Mouse (Mus musculus): ENCODE results near the gene Vil1.
"Not testable (repeated sequence)": the region's sequence is repeated elsewhere in the genome, so short reads cannot be mapped to it uniquely, and the experiment has no call there.

The Vil1 gene

DNA sequence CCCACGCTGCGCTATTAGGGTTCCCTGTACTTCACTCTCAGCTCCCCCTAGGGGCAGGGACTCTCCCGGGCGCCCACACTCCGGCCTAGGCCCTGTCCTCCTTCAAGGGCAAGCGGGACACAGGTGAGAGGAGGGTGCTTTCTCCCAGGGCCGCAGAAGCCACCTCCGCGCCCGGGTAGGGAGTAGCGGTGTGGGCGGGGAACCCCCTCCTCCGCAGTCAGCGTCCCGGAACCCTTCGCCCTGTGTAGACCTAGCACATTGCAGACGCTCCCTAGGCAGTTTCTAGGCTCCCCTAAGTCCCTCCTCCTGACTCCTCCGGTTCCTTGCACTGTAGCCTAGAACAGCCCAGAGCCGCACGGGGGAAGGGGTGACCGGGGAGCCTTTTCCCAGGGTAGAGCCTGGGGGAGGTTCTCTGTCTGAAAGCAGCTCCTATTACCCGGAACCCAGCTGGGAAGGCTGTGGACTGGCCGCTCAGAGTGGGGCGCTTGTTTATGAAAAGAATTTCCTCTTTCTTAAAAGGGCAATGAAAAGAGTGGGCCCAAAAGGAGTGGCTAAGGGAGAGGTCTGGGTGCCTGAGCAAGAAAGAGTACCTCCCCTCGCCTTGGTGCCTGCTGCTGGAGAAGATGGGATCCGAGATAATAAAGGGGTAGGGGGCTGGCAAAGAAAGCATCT is 22.3 kb upstream of the Vil1 start:
- in situ Hi-C loops (cut with MseI, MboI) = no loop called here

DNA sequence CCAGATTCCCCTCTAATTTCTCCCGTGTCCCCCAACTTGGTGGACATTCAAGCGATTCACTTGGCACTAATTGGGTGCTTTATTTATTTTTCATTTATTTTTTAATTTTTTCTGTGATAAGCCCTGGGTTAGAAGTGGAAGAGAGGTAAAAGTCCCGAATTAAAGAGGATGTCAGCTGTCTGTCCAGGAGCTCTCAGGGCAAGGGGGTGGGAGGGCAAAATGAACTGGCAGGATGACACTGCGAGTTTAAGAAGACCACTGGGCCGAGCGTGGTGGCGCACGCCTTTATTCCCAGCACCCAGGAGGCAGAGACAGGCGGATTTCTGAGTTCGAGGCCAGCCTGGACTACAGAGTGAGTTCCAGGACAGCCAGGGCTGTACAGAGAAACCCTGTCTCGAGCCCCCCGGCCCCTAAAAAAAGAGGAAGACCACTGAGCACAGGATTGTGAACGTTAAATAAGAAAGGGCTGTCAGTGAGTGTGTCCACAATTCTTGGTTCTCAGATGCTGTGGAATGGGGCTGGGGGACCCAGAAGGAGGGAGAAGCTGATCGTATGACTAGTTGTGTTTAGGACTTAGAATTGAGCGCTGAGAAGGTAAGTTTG is 21.7 kb upstream of the Vil1 start:
- in situ Hi-C loops (cut with MseI, MboI) = no loop called here

DNA sequence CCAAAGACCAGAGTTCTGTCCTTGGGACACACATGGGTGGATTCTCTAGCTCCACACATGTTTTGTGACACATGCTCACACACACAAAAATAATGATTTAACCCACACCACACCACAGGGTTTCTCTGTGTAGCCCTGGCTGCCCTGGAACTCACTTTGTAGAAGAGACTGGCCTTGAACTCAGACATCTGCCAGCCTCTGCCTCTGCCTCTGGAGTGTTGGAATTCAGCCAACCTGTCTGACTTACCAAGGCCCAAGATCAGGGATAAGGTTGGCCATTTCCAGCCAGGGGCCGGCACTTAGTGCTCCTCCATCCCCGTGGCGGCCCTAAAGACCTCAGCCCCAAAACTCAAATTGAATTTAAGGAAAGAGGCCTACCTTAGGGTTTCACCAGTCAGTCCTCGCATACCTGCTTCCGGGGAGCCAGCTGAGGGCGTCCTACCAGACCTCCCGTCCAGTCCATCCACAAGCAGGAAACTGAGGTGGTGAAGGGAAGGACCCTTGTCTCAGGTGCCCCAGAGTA is 20.7 kb upstream of the Vil1 start:
- in situ Hi-C loops (cut with MseI, MboI) = no loop called here

DNA sequence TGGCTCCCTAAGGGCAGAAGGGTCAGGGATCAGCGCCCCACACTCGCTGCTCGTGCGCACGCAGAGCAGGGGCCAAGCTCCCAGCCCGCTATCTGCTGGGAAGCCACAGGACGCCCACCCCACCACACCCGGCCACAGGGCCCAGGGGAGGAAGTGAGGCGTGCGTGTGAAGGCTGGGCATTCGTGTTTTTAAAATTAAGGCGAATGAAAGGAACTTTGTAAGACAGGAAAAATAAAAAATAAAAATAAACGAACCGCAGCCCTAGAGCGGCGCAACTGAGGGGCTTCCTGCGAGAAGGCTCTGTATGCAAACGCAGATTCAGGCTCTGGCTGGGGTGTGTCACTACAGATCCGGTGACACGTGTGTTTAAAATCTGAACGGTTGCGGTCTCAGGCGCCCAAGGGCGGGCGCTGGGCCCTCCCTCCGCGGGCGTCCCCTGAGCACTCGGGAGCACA is 19.3 kb upstream of the Vil1 start:
- in situ Hi-C loops (cut with MseI, MboI) = no loop called here

DNA sequence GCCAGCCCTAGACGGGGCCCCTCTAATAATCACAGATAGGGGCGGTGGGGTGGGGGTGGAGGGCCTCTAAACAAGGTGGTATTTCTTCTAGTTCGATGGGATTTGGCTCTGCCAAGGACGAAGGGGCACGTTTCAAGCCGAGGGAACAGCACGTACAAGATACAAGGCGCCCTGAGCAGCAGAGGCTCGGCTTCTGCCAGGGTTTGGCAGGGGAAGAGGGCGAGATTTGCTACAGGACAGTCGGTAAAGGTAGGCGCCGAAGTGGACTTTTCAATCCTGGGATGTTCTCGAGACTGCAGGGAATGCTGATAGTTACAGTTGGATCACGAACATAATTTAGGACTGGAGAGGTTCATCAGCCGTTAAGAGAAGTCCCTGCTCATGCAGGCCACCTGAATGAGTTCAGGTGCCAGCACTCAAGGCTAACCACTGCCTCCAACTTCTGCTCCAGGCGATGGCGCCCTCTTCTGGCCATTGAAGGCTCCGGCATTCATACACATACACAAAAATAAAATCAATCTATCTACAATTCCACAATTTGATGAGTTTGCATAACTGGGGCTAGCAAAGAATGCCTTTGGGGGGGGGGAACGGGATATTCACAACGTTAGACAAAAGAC is 18.8 kb upstream of the Vil1 start:
- in situ Hi-C loops (cut with MseI, MboI) = no loop called here

DNA sequence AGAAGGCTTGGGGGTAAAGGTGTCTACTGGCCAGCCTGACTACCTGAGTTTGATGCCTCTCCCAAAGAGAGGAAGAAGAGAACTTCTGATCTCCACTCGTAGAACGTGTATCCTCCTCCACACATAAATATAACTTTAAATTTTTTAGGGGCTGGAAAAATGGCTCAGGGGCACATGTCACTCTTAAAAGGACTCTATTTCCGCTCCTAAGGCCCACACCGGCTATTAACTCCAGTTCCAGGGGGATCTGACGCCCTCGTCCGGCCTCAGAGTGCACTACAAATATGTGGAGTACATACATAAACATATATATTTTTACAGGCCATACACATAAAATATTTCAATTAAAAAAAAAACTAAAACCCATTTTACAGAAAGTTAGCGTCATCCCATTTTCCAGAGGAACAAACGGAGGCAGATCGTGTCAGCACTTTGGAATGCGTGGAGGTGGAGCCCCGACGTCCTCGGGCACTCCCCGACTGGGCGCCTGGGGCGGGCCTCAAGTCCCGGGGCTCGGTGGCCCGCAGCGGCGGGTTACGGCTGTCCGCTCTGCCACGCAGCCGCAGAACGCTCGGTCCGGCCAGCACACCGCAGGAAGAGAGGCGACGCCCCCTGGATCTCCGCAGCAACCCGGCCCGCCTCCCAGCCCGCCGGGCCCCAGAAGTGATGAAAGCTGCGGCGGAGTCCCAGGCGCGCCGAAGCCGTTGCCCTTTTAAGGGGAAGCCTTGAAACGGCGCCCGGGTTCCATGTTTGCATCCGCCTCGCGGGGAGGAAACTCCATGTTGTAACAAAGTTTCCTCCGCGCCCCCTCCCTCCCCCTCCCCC is 18.0 kb upstream of the Vil1 start, which contains the start of gene Ctdsp1:
Gene Ctdsp1 (plus strand): TSS at position 586 of the 825 bp plus-strand sequence.
- in situ Hi-C loops (cut with MseI, MboI) = no loop called here

DNA sequence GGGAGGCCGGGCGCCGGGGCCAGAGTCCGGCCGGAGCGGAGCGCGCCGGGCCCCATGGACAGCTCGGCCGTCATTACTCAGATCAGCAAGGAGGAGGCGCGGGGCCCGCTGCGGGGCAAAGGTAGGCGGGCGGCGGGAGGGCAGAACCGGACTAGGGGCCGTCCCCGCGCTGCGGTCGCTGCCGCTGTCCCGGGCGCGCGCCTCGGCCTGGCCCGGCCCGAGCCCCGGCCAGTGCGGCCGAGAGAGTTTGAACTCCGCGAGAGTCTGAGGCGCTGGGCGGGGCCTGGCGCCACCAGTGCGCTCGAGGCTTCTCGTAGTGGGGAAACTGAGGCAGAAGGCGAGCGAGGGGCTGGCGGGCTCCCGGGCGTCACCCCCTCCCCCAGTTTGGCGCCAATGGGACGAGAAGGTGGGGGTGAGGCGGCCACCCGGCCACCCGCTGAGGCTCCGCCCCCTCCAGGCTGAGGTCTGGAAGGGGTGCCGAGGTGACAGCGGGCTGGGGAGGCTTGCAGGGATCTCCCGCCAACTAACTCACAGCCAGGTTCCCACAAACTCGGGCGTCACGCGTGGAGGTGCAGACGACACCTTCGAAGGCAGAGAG is 17.2 kb upstream of the Vil1 start:
- in situ Hi-C loops (cut with MseI, MboI) = no loop called here

DNA sequence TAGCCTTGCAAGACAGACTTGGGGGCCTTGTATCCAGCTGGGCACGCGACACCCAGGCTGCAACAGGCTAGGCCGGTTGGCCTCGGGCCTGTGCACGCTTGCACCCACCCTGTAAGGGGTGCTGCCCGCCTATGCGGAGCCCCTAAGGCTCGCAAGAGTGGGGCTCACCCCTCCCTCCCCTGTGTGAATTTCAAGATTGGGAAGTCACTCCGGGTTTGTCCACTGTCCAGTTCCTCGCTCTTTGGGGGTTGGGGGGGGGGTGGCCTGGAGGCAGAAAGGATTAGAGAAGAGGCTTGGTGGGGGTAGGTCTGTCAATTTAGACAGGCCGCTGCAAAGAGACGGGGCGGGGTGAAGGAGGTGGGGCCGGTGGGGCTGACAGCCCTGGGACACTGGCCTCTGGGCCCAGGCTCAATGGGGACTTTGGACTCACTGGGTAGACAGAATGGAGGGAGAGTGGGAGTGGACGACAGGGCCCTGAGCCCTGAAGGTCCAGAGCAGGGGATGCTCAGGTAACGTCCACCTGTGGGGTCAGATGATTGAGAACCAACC is 16.7 kb upstream of the Vil1 start:
- in situ Hi-C loops (cut with MseI, MboI) = no loop called here

DNA sequence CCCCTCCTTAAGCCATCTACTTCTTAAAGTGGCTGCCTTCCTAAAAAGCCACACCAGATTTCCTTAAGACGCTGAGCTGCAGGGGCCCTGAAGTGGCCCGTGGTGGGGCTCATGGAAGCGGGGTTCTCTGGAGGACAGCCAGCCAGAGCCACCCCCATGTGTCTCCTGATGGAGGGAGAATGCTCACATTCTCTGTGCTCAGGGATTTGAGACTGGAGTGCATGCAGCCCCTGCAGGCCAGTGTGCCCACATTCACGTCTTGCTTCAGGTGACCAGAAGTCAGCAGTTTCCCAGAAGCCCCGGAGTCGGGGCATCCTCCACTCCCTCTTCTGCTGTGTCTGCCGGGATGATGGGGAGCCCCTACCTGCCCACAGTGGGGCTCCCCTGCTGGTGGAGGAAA is 16.2 kb upstream of the Vil1 start:
- in situ Hi-C loops (cut with MseI, MboI) = no loop called here

DNA sequence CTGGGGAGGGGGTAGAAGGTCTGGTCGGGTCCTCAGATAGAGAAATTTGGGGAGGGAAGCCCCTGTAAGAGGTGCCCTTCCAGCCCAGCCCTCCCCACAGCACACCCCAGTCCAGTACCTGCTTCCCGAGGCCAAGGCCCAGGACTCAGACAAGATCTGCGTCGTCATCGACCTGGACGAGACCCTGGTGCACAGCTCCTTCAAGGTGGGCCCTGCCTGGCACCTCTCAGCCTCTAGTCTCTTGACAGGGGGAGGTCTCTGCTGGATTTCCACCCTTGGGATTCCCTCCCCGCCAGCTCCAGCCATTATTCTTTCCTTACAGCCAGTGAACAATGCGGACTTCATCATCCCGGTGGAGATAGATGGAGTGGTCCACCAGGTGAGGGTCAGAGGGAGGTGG is 15.5 kb upstream of the Vil1 start:
- in situ Hi-C loops (cut with MseI, MboI) = no loop called here

DNA sequence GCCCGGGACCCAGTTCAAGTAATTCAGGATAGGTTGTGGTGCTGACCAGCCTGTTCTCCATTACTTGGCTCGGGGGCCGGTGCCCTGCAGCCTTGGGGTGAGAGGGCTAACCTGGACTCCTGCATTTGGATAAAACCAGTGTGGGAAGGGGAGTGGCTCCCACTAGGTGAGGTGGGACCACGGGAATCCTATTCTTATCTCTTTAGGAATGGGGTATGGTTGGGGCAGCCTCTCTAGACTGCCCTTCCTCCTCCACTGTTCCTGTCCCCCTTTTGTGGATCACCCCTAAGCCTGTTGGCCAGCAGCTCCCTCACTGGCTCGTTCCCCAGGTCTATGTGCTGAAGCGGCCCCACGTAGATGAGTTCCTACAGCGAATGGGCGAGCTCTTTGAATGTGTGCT is 14.9 kb upstream of the Vil1 start:
- in situ Hi-C loops (cut with MseI, MboI) = no loop called here

DNA sequence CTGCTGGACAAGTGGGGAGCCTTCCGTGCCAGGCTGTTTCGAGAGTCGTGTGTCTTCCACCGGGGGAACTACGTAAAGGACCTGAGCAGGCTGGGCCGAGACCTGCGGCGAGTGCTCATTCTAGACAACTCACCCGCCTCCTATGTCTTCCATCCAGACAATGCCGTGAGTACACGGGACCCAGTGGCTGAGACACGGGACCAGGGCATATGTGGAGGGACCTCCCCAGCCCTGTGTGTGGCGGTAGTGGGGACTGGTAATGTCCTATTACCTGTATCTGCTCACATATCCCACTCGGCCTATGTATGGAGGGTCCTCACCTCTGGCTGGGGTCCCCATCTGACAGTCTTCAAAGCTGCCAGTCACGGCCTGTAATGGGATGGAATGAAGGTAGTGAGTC is 14.3 kb upstream of the Vil1 start:
- in situ Hi-C loops (cut with MseI, MboI) = no loop called here

DNA sequence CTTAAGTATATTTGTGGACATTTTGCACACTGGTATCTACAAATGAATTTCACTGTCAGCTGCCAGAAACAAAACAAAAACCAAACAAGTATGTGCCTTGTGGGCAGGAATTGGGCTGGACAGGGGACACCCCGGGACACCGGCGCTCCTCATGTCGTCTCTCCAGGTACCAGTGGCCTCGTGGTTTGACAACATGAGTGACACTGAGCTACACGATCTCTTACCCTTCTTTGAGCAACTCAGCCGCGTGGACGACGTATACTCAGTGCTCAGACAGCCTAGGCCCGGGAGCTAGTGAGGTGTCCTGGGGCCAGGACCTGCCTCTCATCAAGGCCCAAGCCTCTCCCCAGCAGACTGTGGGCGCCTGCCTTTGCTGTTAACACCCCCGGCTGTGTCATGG is 13.9 kb upstream of the Vil1 start:
- in situ Hi-C loops (cut with MseI, MboI) = no loop called here

DNA sequence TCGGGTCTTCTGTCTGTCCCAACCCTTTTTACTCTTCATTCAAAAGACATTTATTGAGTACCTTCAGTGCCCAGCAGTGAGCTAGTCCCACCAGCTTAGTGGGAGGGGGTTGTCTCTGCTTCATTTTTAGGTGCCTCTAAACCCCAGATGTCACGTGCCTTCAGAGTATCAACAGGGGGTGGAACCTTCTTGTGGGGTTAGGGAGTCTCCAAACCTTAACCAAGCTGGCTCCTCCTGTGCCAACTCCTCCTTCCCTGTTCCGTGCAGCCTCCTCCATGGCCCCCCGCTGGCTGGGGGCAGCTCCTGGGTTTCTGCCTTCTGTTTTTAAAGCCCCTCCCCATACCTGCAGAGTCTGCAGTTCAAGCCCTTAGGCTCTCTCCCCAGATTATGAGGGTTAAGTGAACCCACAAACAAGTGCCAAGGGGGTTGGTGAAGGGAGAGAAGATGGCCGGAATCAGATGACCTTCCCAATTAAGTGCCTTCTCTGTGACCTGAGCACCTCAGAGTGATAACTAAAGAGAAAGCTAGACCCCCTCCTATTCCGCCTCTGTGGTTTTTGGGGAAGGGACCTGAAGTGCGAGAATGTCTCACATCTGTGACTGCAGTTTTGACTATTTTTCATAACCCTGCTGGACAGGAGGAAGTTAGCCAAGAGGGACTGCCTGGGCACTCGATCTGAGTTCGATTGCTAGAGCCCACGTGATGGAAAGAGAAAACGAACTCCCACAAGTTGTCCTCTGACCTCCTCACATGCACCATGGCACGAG is 12.5 kb upstream of the Vil1 start:
- in situ Hi-C loops (cut with MseI, MboI) = not testable (repeated sequence)

DNA sequence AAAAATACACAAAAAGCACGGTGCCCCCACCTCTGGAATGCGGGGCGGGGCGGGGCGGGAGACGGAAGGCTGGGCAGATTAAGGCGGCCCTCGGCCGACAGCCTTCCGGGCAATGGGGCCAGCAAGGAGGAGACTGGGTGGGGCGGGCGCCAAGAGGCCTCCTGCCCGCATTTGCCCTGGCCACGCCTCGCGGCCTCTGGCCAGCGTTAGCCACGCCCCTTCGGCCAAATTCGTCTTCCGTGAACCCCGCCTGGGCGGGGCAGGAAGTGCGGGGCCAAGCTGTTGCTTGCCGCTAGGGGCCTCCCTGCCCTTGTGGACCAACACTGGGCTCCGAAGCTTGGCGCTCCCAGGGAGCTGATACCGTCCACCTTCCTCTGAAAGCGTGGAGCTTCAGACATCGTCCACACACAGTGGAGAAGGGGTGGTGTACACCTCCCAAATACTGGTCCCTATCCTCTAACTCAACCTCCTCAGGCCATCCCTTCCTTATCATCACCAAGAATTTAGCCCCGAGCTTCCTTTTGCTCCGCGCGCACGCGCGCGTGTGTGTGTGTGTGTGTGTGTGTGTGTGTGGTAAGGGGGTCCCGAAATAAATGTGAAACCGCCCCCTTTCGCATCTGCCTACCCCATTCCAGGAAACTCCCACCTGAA is 11.8 kb upstream of the Vil1 start:
- in situ Hi-C loops (cut with MseI, MboI) = no loop called here

DNA sequence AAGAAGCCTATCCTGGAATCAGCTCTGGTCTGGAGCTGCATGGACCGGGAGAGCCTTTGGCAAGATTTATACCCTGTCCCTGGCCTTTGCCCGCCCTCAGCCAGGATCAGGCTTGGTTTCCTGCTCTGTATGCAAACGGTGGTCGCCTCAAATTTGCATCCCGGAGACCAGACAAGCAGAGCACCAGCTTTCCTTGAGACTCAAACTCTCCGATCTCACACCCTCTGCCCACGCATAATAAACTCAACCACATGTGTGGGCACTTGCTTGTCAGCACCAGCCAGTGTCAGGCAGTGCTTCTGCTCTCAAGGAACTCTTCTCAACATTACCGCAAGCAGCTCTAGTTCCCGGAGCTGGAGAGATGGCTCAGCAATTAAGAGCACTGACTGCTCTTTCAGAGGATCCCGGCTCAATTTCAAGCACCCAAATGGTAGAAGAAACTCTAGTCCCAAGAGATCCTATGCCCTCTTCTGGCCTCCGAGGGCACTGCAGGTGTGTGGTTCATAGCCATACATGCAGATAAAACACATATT is 11.2 kb upstream of the Vil1 start:
- in situ Hi-C loops (cut with MseI, MboI) = no loop called here

DNA sequence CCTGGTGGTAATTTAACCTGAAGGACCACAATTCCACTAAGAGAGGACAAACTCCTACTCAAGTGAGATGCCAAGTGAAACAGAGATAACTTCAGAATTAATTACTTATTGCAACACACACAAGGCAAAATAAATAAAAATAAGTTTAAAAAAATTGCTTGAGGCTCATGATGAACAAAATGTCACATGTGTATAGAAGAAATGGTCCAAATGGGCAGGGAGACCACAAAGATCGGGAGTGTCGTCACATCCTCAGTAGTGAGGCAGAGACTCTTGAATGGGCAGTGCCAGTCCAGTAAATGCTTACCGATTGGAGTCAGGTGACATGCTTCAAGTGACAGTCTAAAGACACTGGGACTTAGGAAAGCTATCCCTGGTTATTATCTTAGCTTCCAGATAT is 8.6 kb upstream of the Vil1 start:
- in situ Hi-C loops (cut with MseI, MboI) = no loop called here

DNA sequence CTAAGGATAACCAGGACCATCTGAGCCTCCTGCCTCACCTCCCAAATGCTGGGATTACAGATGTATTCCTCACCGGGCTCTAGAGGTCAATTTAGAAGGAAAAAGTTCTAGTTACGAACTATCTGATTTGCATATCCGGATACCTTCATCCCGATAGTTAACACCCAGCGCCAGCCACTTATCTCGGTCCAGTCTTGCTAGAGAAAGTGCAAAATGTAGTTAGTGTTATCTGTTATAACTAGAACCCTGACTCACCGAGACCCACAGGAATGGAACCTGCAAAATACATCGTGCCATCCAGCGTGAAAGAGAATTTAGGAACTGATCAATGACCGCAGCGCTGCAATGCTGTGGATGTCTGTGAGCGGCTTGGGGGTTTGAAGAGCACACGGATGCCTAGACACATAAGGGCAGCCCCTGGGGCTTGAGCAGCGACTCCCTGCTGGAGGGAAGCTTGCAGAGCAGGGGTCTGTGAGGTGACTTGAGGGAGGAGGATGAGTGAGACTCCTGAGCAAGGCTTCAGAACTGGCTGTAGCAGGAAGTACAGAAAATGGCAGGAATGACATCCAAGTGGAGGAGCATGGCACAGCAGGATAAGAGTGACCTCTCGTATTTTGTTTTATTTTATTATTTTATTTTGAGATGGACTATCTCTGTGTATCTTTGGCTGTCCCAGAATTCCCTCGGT is 8.0 kb upstream of the Vil1 start:
- in situ Hi-C loops (cut with MseI, MboI) = no loop called here

DNA sequence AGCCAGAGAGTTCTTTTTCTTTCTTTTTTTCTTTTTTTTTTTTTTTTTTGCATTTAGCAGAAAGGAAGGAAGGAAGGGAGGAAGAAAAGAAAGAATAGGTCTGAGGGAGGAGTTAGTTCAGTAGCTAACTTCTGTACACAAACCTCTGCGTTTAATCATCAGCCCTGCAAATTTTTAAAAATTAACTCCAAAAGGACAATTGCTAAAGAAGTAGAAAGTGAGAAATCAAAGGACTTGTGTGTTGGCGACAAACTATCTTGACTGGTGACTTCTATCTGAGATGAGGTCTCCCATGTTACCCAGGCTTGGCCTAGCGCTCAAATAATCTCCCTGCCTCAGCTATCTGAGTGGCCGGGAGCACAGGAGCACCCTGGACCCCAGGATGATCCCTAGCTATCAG is 5.0 kb upstream of the Vil1 start:
- in situ Hi-C loops (cut with MseI, MboI) = no loop called here

Measured in mouse trophoblast stem cell (cell line).